Mouse (Mus musculus): ENCODE measurements around the gene Zdhhc3. TPM values are rescaled to one million over a fixed set of nuclear protein-coding genes. Genes with fewer than 3 reads are reported as not detected.

The Zdhhc3 gene
- polyA plus RNA-seq, 2 experiments = 18.3 to 21.9 TPM

DNA sequence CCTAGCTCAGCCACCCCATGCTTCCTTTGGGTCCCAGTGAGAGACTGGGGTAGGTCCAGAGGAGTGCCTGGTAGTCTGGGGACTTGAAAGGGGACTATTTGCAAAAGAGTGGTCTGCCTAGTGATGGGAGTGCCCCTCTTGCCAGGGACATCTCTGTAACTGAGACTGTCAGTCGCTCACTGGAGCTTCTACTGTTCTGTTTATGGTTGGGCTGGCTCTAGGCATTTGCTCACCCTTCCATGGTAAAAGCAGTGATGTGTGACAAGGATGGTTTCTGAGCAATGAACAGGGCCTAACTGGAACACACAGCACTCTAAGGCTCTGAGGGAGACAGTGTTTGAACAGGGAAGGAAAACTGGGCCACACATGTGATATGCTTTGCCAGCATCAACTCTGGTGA is 32.2 kb downstream of the Zdhhc3 start:
- H3K36me3 ChIP-seq (replicated peaks; ENCODE audit: control insufficient read depth, insufficient read depth, low read depth) = peaks cover 27% of the 10 kb centered on the region

GRCm38 (mm10) chr9:123080355-123080754 is 32.6 kb downstream of the Zdhhc3 start:
- TF ChIP-seq CTCF (IDR thresholded peaks at IDR 0.05; ENCODE audit: low read depth) (no peak), EP300 (IDR thresholded peaks at IDR 0.05; ENCODE audit: low read depth) (no peak)
- Histone ChIP-seq H3K4me3 (ENCODE audit: insufficient read depth in 1 of 2, low read depth in 2 of 2, low read length in 2 of 2) (no peak overlapping the region), H3K4me2 (ENCODE audit: low read depth) (no peak overlapping the region), H3K27me3 (ENCODE audit: control insufficient read depth, insufficient read depth, low read length) (no peaks in the 10 kb centered on the region), H3K27ac (no peak overlapping the region), H3K4me1 (replicated peaks; ENCODE audit: control insufficient read depth in 2 of 2, insufficient read depth in 2 of 2, low read length in 1 of 2) (0 out of 4 replicates have a peak, but pooled peaks cover 0 to 2% of the 10 kb centered on the region in 2 experiments), H3K9ac (replicated peaks) (no peak overlapping the region), H3K9me3 (ENCODE audit: control insufficient read depth, low read length) (no peaks in the 10 kb centered on the region), H3K36me3 (replicated peaks; ENCODE audit: control insufficient read depth, insufficient read depth, low read depth) (peaks cover 25% of the 10 kb centered on the region)
- WGBS (ENCODE audit: insufficient replicate concordance) = 78% methylated on average over 7 of the region's 7 CpGs
- ATAC-seq (ENCODE audit: insufficient read depth) (no peak), DNase-seq (ENCODE audit: low read depth in 3 of 3, low spot score in 3 of 3) (no peak)

More for the DNA sequence above, 32.2 kb downstream of the Zdhhc3 start:
- Histone ChIP-seq H3K4me3 (ENCODE audit: insufficient read depth in 1 of 2, low read depth in 2 of 2, low read length in 2 of 2) (no peak overlapping the region), H3K9me3 (ENCODE audit: control insufficient read depth, low read length) (no peaks in the 10 kb centered on the region), H3K27ac (no peak overlapping the region), H3K4me2 (ENCODE audit: low read depth) (no peak overlapping the region), H3K27me3 (ENCODE audit: control insufficient read depth, insufficient read depth, low read length) (no peaks in the 10 kb centered on the region), H3K4me1 (replicated peaks; ENCODE audit: control insufficient read depth in 2 of 2, insufficient read depth in 2 of 2, low read length in 1 of 2) (0 out of 4 replicates have a peak, but pooled peaks cover 0 to 2% of the 10 kb centered on the region in 2 experiments), H3K9ac (replicated peaks) (no peak overlapping the region)
- 65% methylated on average over 1 of the region's 1 CpGs for WGBS (ENCODE audit: insufficient replicate concordance)
- TF ChIP-seq CTCF (IDR thresholded peaks at IDR 0.05; ENCODE audit: low read depth) = no peak
- TF ChIP-seq EP300 (IDR thresholded peaks at IDR 0.05; ENCODE audit: low read depth) = no peak
- ATAC-seq (ENCODE audit: insufficient read depth) (no peak), DNase-seq (ENCODE audit: low read depth in 3 of 3, low spot score in 3 of 3) (no peak)

DNA sequence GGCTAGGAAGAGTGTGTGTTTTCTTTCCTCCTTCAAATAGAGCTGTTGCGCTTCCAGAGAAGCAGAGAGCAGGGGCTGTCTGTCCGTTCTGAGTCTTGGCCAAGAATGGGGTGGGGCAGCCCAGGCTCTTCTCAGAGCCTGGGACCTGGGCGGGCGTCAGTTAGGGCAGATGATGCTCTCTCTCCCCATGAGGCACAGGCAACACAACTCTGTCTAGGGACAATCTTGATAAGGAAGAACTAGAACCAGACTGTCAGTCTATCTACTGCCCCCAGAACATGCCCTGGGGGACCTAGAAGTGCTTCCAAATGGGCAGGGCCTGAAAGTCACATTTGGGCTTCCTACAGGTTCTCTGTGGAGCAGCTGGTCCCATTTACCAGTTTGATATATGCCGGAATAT is 33.9 kb downstream of the Zdhhc3 start:
- no peak overlapping the region for H3K4me2 ChIP-seq (ENCODE audit: low read depth)
- 0 out of 4 replicates have a peak, but pooled peaks cover 0 to 2% of the 10 kb centered on the region in 2 experiments for H3K4me1 ChIP-seq (replicated peaks; ENCODE audit: control insufficient read depth in 2 of 2, insufficient read depth in 2 of 2, low read length in 1 of 2)
- H3K27ac ChIP-seq = no peak overlapping the region
- H3K4me3 ChIP-seq (ENCODE audit: insufficient read depth in 1 of 2, low read depth in 2 of 2, low read length in 2 of 2) = no peak overlapping the region
- peaks cover 19% of the 10 kb centered on the region for H3K36me3 ChIP-seq (replicated peaks; ENCODE audit: control insufficient read depth, insufficient read depth, low read depth)
- no peak overlapping the region for H3K9ac ChIP-seq (replicated peaks)
- WGBS (ENCODE audit: insufficient replicate concordance) = 39% methylated on average over 5 of the region's 5 CpGs
- ATAC-seq (ENCODE audit: insufficient read depth) = peak; percentile 71
- H3K9me3 ChIP-seq (ENCODE audit: control insufficient read depth, low read length) = no peaks in the 10 kb centered on the region
- TF ChIP-seq EP300 (IDR thresholded peaks at IDR 0.05; ENCODE audit: low read depth) = no peak
- no peak for TF ChIP-seq CTCF (IDR thresholded peaks at IDR 0.05; ENCODE audit: low read depth)
- DNase-seq (ENCODE audit: low read depth in 3 of 3, low spot score in 3 of 3) = no peak
- H3K27me3 ChIP-seq (ENCODE audit: control insufficient read depth, insufficient read depth, low read length) = no peaks in the 10 kb centered on the region

DNA sequence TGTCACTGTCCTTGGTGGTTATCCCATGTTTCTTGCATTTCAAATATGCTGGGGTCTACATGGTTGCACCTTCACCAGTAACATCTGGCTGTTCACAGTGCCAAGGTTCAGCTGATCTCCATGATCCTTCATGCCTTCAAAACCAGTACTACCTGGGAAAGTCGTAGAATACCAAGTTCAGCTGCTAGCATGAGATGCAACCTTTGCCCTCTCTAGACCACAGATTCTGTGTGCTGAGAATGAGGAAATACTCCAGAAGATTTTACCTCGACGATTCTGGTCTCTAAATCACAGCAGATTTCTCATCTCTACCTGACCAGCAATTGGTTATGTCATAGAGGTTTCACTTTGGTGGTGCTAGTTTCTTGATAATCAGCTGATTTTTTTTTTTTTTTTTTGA is 52.8 kb downstream of the Zdhhc3 start:
- Histone ChIP-seq H3K4me1 (replicated peaks; ENCODE audit: control insufficient read depth in 2 of 2, insufficient read depth in 2 of 2, low read length in 1 of 2) (no peaks in the 10 kb centered on the region), H3K4me2 (ENCODE audit: low read depth) (no peak overlapping the region), H3K27me3 (ENCODE audit: control insufficient read depth, insufficient read depth, low read length) (no peaks in the 10 kb centered on the region), H3K9me3 (ENCODE audit: control insufficient read depth, low read length) (no peaks in the 10 kb centered on the region), H3K9ac (replicated peaks) (no peak overlapping the region), H3K4me3 (ENCODE audit: insufficient read depth in 1 of 2, low read depth in 2 of 2, low read length in 2 of 2) (no peak overlapping the region), H3K27ac (no peak overlapping the region), H3K36me3 (replicated peaks; ENCODE audit: control insufficient read depth, insufficient read depth, low read depth) (no peaks in the 10 kb centered on the region)
- no peak for DNase-seq (ENCODE audit: low read depth in 3 of 3, low spot score in 3 of 3)
- TF ChIP-seq EP300 (IDR thresholded peaks at IDR 0.05; ENCODE audit: low read depth) (no peak), CTCF (IDR thresholded peaks at IDR 0.05; ENCODE audit: low read depth) (no peak)
- no peak for ATAC-seq (ENCODE audit: insufficient read depth)
- 42% methylated on average over 3 of the region's 3 CpGs for WGBS (ENCODE audit: insufficient replicate concordance)

DNA sequence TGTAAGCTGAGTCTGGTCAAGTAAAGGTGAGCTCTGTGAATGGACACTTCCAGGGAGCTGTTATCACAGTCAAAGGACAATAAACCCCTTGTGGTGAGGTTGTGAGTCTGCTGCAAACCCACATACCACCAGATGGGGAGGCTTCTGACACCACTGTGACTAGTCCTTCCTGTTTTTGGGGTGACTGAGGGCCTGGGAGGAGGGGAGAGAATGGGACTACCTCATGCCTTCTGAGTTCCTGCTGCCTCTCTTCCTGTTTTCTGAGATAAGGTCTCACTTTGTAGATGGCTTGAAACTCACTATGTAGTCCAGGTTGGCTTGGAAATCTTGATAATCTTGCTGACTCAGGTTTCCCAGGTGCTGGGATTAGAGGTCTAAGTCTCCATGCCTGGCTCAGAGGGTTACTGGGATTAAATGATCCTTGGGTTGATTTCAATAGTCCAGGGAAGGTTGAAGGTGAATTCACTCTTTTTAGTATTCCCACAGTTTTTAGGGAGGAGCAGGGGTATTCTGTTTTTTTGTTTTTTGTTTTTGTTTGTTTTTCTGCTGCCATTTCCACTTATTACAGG is 54.2 kb downstream of the Zdhhc3 start:
- no peak overlapping the region for H3K27ac ChIP-seq
- peak in 2 of 3 experiments; percentile 5 to 17 for DNase-seq (ENCODE audit: low read depth in 3 of 3, low spot score in 3 of 3)
- H3K4me2 ChIP-seq (ENCODE audit: low read depth) = no peak overlapping the region
- no peak overlapping the region for H3K4me3 ChIP-seq (ENCODE audit: insufficient read depth in 1 of 2, low read depth in 2 of 2, low read length in 2 of 2)
- H3K9me3 ChIP-seq (ENCODE audit: control insufficient read depth, low read length) = no peaks in the 10 kb centered on the region
- ATAC-seq (ENCODE audit: insufficient read depth) = no peak
- H3K36me3 ChIP-seq (replicated peaks; ENCODE audit: control insufficient read depth, insufficient read depth, low read depth) = no peaks in the 10 kb centered on the region
- no peak overlapping the region for H3K9ac ChIP-seq (replicated peaks)
- TF ChIP-seq EP300 (IDR thresholded peaks at IDR 0.05; ENCODE audit: low read depth) = no peak
- peak; percentile 22 for TF ChIP-seq CTCF (IDR thresholded peaks at IDR 0.05; ENCODE audit: low read depth)
- no peaks in the 10 kb centered on the region for H3K4me1 ChIP-seq (replicated peaks; ENCODE audit: control insufficient read depth in 2 of 2, insufficient read depth in 2 of 2, low read length in 1 of 2)
- no peaks in the 10 kb centered on the region for H3K27me3 ChIP-seq (ENCODE audit: control insufficient read depth, insufficient read depth, low read length)
